ENCODE assay signal across 10 mouse cellular contexts in genomic region chr1:87258484-87258883, GRCm38 (mm10). TPM values are rescaled to one million over a fixed set of nuclear protein-coding genes. Genes with fewer than 3 reads are reported as not detected.
DNase-seq lines count a peak whose midpoint lies in the region; ATAC-seq and TF ChIP-seq lines count a peak whose summit lies in the region.
"Had no signal": no experiment of that assay in that cellular context is flagged by ENCODE, and none has a peak within 500 bp of the region (broad histone marks: within the 10 kb centered on the region; RNA-seq: fewer than 3 reads in every experiment).

No protein-coding gene starts in this region.

- H3K4me2 ChIP-seq in neural tube, embryonic 12.5 days (replicated peaks), result 0 out of 2 replicates have a peak overlapping the region, but pooled peaks have one; percentile 9
- peak overlapping the region; percentile 31; the same call in 1 of the 2 replicates for H3K4me2 ChIP-seq in heart, embryonic 16.5 days (ENCODE audit: low read depth, low read length)
- H3K4me2 ChIP-seq in stomach, postnatal 0 days (replicated peaks; ENCODE audit: low read depth), result no peak overlapping the region
- H3K4me2 ChIP-seq in forebrain, embryonic 11.5 days (ENCODE audit: low read depth, low read length, severe bottlenecking), result no peak overlapping the region
- H3K4me2 ChIP-seq: limb, embryonic 13.5 days had no signal

- H3K9ac ChIP-seq in neural tube, embryonic 12.5 days, result no peak overlapping the region
- no peak overlapping the region for H3K9ac ChIP-seq in heart, embryonic 16.5 days (ENCODE audit: low read length)
- no peak overlapping the region for H3K9ac ChIP-seq in stomach, postnatal 0 days (ENCODE audit: low read length)
- H3K9ac ChIP-seq in forebrain, embryonic 11.5 days (ENCODE audit: low read length), result no peak overlapping the region
- H3K9ac ChIP-seq: limb, embryonic 13.5 days had no signal

- peaks cover 28% of the 10 kb centered on the region for H3K27me3 ChIP-seq in neural tube, embryonic 12.5 days (replicated peaks)
- peaks cover 35% of the 10 kb centered on the region for H3K27me3 ChIP-seq in heart, embryonic 16.5 days (ENCODE audit: control insufficient read depth, insufficient read depth, low read length)
- 0 out of 2 replicates have a peak, but pooled peaks cover 5% of the 10 kb centered on the region for H3K27me3 ChIP-seq in stomach, postnatal 0 days (ENCODE audit: control insufficient read depth, insufficient read depth, low read length)
- H3K27me3 ChIP-seq in forebrain, embryonic 11.5 days (ENCODE audit: control insufficient read depth, insufficient read depth, low read length), result peaks cover 10% of the 10 kb centered on the region
- H3K27me3 ChIP-seq: CH12.LX had no signal

- WGBS in neural tube, embryonic 12.5 days, result 12% methylated on average over 14 of the region's 14 CpGs
- WGBS in heart, embryonic 16.5 days, result 13% methylated on average over 14 of the region's 14 CpGs
- WGBS in stomach, postnatal 0 days, result 18% methylated on average over 14 of the region's 14 CpGs
- WGBS in forebrain, embryonic 11.5 days, result 26% methylated on average over 14 of the region's 14 CpGs

- H3K4me3 ChIP-seq in neural tube, embryonic 12.5 days, result no peak overlapping the region
- no peak overlapping the region; the same call in 1 of the 2 replicates for H3K4me3 ChIP-seq in heart, embryonic 16.5 days (ENCODE audit: low read length)
- no peak overlapping the region for H3K4me3 ChIP-seq in stomach, postnatal 0 days (ENCODE audit: low read depth, low read length)
- no peak overlapping the region for H3K4me3 ChIP-seq in forebrain, embryonic 11.5 days (ENCODE audit: low read depth, low read length)
- H3K4me3 ChIP-seq: limb, embryonic 13.5 days had no signal

- H3K27ac ChIP-seq in neural tube, embryonic 12.5 days, result no peak overlapping the region
- no peak overlapping the region for H3K27ac ChIP-seq in heart, embryonic 16.5 days (ENCODE audit: low read length)
- H3K27ac ChIP-seq in stomach, postnatal 0 days (replicated peaks), result no peak overlapping the region
- no peak overlapping the region for H3K27ac ChIP-seq in forebrain, embryonic 11.5 days (ENCODE audit: low read depth, low read length)
- H3K27ac ChIP-seq: limb, embryonic 13.5 days had no signal

- H3K36me3 ChIP-seq in neural tube, embryonic 12.5 days, result no peaks in the 10 kb centered on the region
- no peaks in the 10 kb centered on the region for H3K36me3 ChIP-seq in heart, embryonic 16.5 days (ENCODE audit: control insufficient read depth, insufficient read depth)
- H3K36me3 ChIP-seq in stomach, postnatal 0 days (ENCODE audit: control insufficient read depth, insufficient read depth, low read length), result no peaks in the 10 kb centered on the region
- H3K36me3 ChIP-seq in forebrain, embryonic 11.5 days (ENCODE audit: control insufficient read depth, insufficient read depth, low read length), result no peaks in the 10 kb centered on the region
- H3K36me3 ChIP-seq: limb, embryonic 13.5 days had no signal

- H3K9me3 ChIP-seq in neural tube, embryonic 12.5 days, result no peaks in the 10 kb centered on the region
- H3K9me3 ChIP-seq in heart, embryonic 16.5 days (replicated peaks; ENCODE audit: control insufficient read depth, low read length), result no peaks in the 10 kb centered on the region
- H3K9me3 ChIP-seq in stomach, postnatal 0 days (ENCODE audit: control insufficient read depth, low read length), result no peaks in the 10 kb centered on the region
- no peaks in the 10 kb centered on the region for H3K9me3 ChIP-seq in forebrain, embryonic 11.5 days (ENCODE audit: control insufficient read depth, low read length)
- H3K9me3 ChIP-seq: limb, embryonic 13.5 days had no signal

- peak; percentile 90 for DNase-seq in heart, adult 11 months
- no peak for DNase-seq in heart, postnatal 25 days (ENCODE audit: low spot score)
- DNase-seq in neural tube, embryonic 10.5 days (ENCODE audit: extremely low spot score, low spot score), result no peak
- DNase-seq in stomach, postnatal 0 days (ENCODE audit: low spot score), result peak; percentile 19
- DNase-seq in forebrain, embryonic 11.5 days (ENCODE audit: low spot score), result no peak

- intact Hi-C loops in heart, postnatal 25 days (cut with DNase I), result loop anchor here (1.0 kb wide), 1 partner anchor 35 kb away; no protein-coding TSS in a partner anchor

- TF ChIP-seq CTCF in stomach, postnatal 0 days (IDR thresholded peaks at IDR 0.05; ENCODE audit: low read depth), result peak; percentile 50

- ATAC-seq in neural tube, embryonic 12.5 days (ENCODE audit: low FRiP score, low read depth), result no peak
- ATAC-seq in heart, embryonic 16.5 days (replicated peaks; ENCODE audit: extremely low read depth, insufficient read depth, low FRiP score), result no peak; the same call in 1 of the 2 replicates
- ATAC-seq in stomach, postnatal 0 days (ENCODE audit: low FRiP score, low TSS enrichment), result no peak
- no peak for ATAC-seq in erythroid progenitor cell, adult 5-6 weeks (replicated peaks; ENCODE audit: low FRiP score, poor library complexity, severe bottlenecking)
- no peak for ATAC-seq in forebrain, embryonic 11.5 days (replicated peaks; ENCODE audit: low FRiP score)

- peaks cover 6% of the 10 kb centered on the region for H3K4me1 ChIP-seq in neural tube, embryonic 12.5 days
- H3K4me1 ChIP-seq in heart, embryonic 16.5 days (ENCODE audit: control insufficient read depth, insufficient read depth, low read length), result no peaks in the 10 kb centered on the region
- no peaks in the 10 kb centered on the region for H3K4me1 ChIP-seq in stomach, postnatal 0 days (replicated peaks; ENCODE audit: control insufficient read depth, insufficient read depth)
- peaks cover 5% of the 10 kb centered on the region for H3K4me1 ChIP-seq in forebrain, embryonic 11.5 days (replicated peaks; ENCODE audit: control insufficient read depth, insufficient read depth, low read length)
- H3K4me1 ChIP-seq: limb, embryonic 13.5 days had no signal

- TF ChIP-seq EP300 in stomach, postnatal 0 days (optimal IDR thresholded peaks at IDR 0.05), result no peak

RNA-seq across cellular contexts. Expression of gene Efhd1, which starts 5.7 kb away (rescaled TPM):
- 1 to 10 TPM; 3.2 to 3.3 TPM for total RNA-seq in heart, postnatal 25 days (2021)
- 0.37 and 0.84 TPM in 2 replicates for polyA plus RNA-seq in neural tube, embryonic 12.5 days (2016; fragmentation: Nextera tagmentation; extraction: Ambion mirVana)
- 0.46 and 0.76 TPM in 2 replicates for polyA plus RNA-seq in heart, embryonic 16.5 days (2015; fragmentation: Nextera tagmentation; extraction: Ambion mirVana)
- polyA plus RNA-seq in stomach, postnatal 0 days (2015; fragmentation: Nextera tagmentation; extraction: Ambion mirVana), result 0.50 and 0.73 TPM in 2 replicates
- total RNA-seq in erythroid progenitor cell, adult 5-6 weeks (2015; ENCODE audit: low replicate concordance), result not detected in 2 replicates
- 1.8 TPM in 1 of 2 replicates, not detected in the other for total RNA-seq in erythroid progenitor cell, adult 5-6 weeks (2017; ENCODE audit: low replicate concordance)
- 2.2 and 2.6 TPM in 2 replicates for polyA plus RNA-seq in forebrain, embryonic 11.5 days (2014; fragmentation: Nextera tagmentation; extraction: Ambion mirVana)

RNA-seq across cellular contexts. Expression of gene Eif4e2, which starts 44.8 kb away (rescaled TPM):
- total RNA-seq in heart, postnatal 25 days (2021), result 10 to 100 TPM; 47.5 to 52.2 TPM
- polyA plus RNA-seq in neural tube, embryonic 12.5 days (2016; fragmentation: Nextera tagmentation; extraction: Ambion mirVana), result 138 and 150 TPM in 2 replicates
- polyA plus RNA-seq in heart, embryonic 16.5 days (2015; fragmentation: Nextera tagmentation; extraction: Ambion mirVana), result 100 and 104 TPM in 2 replicates
- 128 and 135 TPM in 2 replicates for polyA plus RNA-seq in stomach, postnatal 0 days (2015; fragmentation: Nextera tagmentation; extraction: Ambion mirVana)
- 37.8 and 49.9 TPM in 2 replicates for total RNA-seq in erythroid progenitor cell, adult 5-6 weeks (2015; ENCODE audit: low replicate concordance)
- total RNA-seq in erythroid progenitor cell, adult 5-6 weeks (2017; ENCODE audit: low replicate concordance), result 22.8 and 29.3 TPM in 2 replicates
- 138 and 141 TPM in 2 replicates for polyA plus RNA-seq in forebrain, embryonic 11.5 days (2014; fragmentation: Nextera tagmentation; extraction: Ambion mirVana)

RNA-seq across cellular contexts. Expression of gene Chrng, which starts 54.0 kb away (rescaled TPM):
- total RNA-seq in heart, postnatal 25 days (2021), result not detected
- 2.0 and 3.2 TPM in 2 replicates for polyA plus RNA-seq in neural tube, embryonic 12.5 days (2016; fragmentation: Nextera tagmentation; extraction: Ambion mirVana)
- 1.1 and 1.6 TPM in 2 replicates for polyA plus RNA-seq in heart, embryonic 16.5 days (2015; fragmentation: Nextera tagmentation; extraction: Ambion mirVana)
- 0.36 and 0.38 TPM in 2 replicates for polyA plus RNA-seq in stomach, postnatal 0 days (2015; fragmentation: Nextera tagmentation; extraction: Ambion mirVana)
- not detected in 2 replicates for total RNA-seq in erythroid progenitor cell, adult 5-6 weeks (2015; ENCODE audit: low replicate concordance)
- not detected in 2 replicates for total RNA-seq in erythroid progenitor cell, adult 5-6 weeks (2017; ENCODE audit: low replicate concordance)
- polyA plus RNA-seq in forebrain, embryonic 11.5 days (2014; fragmentation: Nextera tagmentation; extraction: Ambion mirVana), result 0.23 TPM in 1 of 2 replicates, not detected in the other

Comparison
In these comparisons a context has a peak if more than half of its experiments do, and no peak if none do; other contexts are left out.
1. DNase-seq: peak in heart, adult 11 months (single experiment) and stomach, postnatal 0 days (single experiment); none in heart, postnatal 25 days (single experiment), neural tube, embryonic 10.5 days (single experiment) and forebrain, embryonic 11.5 days (single experiment).
2. H3K4me2 ChIP-seq: peak in neural tube, embryonic 12.5 days (single experiment) and heart, embryonic 16.5 days (single experiment); none in stomach, postnatal 0 days (single experiment) and forebrain, embryonic 11.5 days (single experiment).